Mouse (Mus musculus) heart, adult 2 months (tissue): ENCODE data around the gene Srgap1.

Experiments
- CTCF ChIP-seq: fragments of 200-600 bp; IDR thresholded peaks from 2 replicates; pipeline ENCODE4 v1.8.1; 2022; ENCODE audit warnings: antibody characterized with exemption, mild to moderate bottlenecking, moderate library complexity
- EP300 ChIP-seq: fragments of 200-500 bp; IDR thresholded peaks from 2 replicates; pipeline ENCODE4 v1.6.1; 2011; ENCODE audit warnings: low read depth, low read length, control low read depth; ENCODE audit not compliant: insufficient read depth
- POLR2A ChIP-seq: fragments of 200-500 bp; IDR thresholded peaks from 2 replicates; pipeline ENCODE4 v1.6.1; 2011; ENCODE audit warnings: mild to moderate bottlenecking, low read depth, low read length, control low read depth; ENCODE audit not compliant: insufficient read depth

DNA sequence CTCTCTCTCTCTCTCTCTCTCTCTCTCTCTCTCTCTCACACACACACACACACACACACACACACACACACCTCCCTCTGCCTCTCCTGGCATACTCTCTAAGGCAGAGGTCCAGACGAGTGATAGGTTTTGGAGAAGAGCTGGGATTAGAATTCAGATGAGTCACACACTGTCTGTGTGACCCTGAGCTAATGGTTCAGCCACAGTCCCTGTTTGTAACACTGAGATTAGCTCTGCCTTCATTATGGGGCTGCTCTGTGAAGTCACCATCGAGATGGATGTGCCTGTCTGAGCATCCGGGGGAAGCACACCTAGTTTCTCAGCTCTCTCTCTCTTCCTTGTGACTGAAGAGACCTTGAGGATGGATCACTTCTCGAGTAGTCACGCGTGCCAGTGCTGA lies 157.1 kb downstream of the Srgap1 start:
- TF ChIP-seq CTCF (no peak), EP300 (no peak), POLR2A (no peak)
